ENCODE assay signal across 21 mouse cellular contexts in the genomic region with DNA sequence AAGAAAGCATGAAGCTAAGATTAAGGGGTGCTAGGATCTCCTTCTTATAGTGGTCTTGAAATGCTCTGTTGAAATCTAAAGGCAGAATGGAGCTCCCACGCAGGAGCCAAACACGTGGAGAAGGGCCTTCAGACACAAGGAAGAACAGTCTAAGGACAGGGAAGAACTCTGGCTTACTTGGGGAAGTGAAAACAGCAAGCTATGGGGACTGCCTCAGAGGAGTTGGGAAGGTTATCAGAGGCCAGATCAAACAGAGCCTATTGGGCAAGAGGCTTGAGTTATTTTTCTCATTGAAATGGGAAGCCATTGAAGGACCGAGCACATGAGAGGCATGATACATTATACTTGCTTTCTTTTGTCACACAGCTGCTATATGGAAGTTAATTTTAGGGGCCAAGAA.
DNase-seq lines count a peak whose midpoint lies in the region; ATAC-seq and TF ChIP-seq lines count a peak whose summit lies in the region.
"Had no signal": no experiment of that assay in that cellular context is flagged by ENCODE, and none has a peak within 500 bp of the region (broad histone marks: within the 10 kb centered on the region; RNA-seq: fewer than 3 reads in every experiment).

No protein-coding gene starts in this region.

- H3K4me2 ChIP-seq in liver, postnatal 0 days (ENCODE audit: low read depth, low read length), result no peak overlapping the region
- no peak overlapping the region for H3K4me2 ChIP-seq in liver, embryonic 12.5 days
- H3K4me2 ChIP-seq: heart, embryonic 13.5 days; hindbrain, embryonic 14.5 days; liver, embryonic 15.5 days; midbrain, embryonic 15.5 days had no signal

- no peaks in the 10 kb centered on the region for H3K36me3 ChIP-seq in liver, postnatal 0 days (replicated peaks; ENCODE audit: insufficient read depth, low read length)
- no peaks in the 10 kb centered on the region for H3K36me3 ChIP-seq in liver, embryonic 12.5 days
- H3K36me3 ChIP-seq: heart, embryonic 13.5 days; liver, embryonic 15.5 days; midbrain, embryonic 15.5 days had no signal

- H3K9me3 ChIP-seq in liver, postnatal 0 days (ENCODE audit: low read length), result no peaks in the 10 kb centered on the region
- no peaks in the 10 kb centered on the region for H3K9me3 ChIP-seq in liver, embryonic 12.5 days (replicated peaks)
- H3K9me3 ChIP-seq: heart, embryonic 13.5 days; liver, embryonic 15.5 days; midbrain, embryonic 15.5 days had no signal

- no peak overlapping the region for H3K27ac ChIP-seq in liver, postnatal 0 days (ENCODE audit: low read depth)
- H3K27ac ChIP-seq in liver, embryonic 12.5 days, result no peak overlapping the region
- H3K27ac ChIP-seq: heart, embryonic 13.5 days; hindbrain, embryonic 14.5 days; liver, embryonic 15.5 days; midbrain, embryonic 15.5 days; stomach, postnatal 0 days had no signal

- DNase-seq in layer of hippocampus, adult 11-12 months (ENCODE audit: low spot score), result peak; percentile 37
- DNase-seq in layer of hippocampus, adult 9-10 months (ENCODE audit: low spot score), result no peak
- DNase-seq in liver, postnatal 0 days, result no peak
- no peak for DNase-seq in frontal cortex, adult 2 months (ENCODE audit: extremely low spot score in 1 of 2, low spot score in 1 of 2)
- DNase-seq: adrenal gland, postnatal 25 days; B cell, adult 2 months; cerebellum, adult 9-10 months; gastrocnemius, postnatal 25 days; heart, postnatal 36 days; kidney, postnatal 36 days; right cerebral cortex, postnatal 25 days had no signal

- 61% methylated on average over 3 of the region's 3 CpGs for WGBS in liver, postnatal 0 days (ENCODE audit: insufficient replicate concordance)
- WGBS in liver, embryonic 12.5 days (ENCODE audit: insufficient replicate concordance), result 57% methylated on average over 3 of the region's 3 CpGs

- ATAC-seq in liver, postnatal 0 days, result peak; percentile 45; the same call in 1 of the 2 replicates
- no peak for ATAC-seq in liver, embryonic 12.5 days
- peak; percentile 96 for ATAC-seq in granulocyte monocyte progenitor cell, adult 5-6 weeks (replicated peaks; ENCODE audit: poor library complexity, severe bottlenecking)
- peak; percentile 45; the same call in 1 of the 2 replicates for ATAC-seq in monocyte, adult 5-6 weeks (replicated peaks; ENCODE audit: insufficient number of reproducible peaks, low FRiP score, low TSS enrichment, poor library complexity, severe bottlenecking)
- ATAC-seq: forebrain, embryonic 14.5 days; midbrain, embryonic 15.5 days had no signal

- no peak overlapping the region for H3K9ac ChIP-seq in liver, postnatal 0 days (replicated peaks)
- no peak overlapping the region for H3K9ac ChIP-seq in liver, embryonic 12.5 days
- H3K9ac ChIP-seq: heart, embryonic 13.5 days; hindbrain, embryonic 14.5 days; liver, embryonic 15.5 days; midbrain, embryonic 15.5 days had no signal

- TF ChIP-seq EP300 in liver, postnatal 0 days (IDR thresholded peaks at IDR 0.05; ENCODE audit: low read depth), result no peak

- H3K4me3 ChIP-seq in liver, postnatal 0 days (ENCODE audit: low read depth, low read length), result no peak overlapping the region
- H3K4me3 ChIP-seq in liver, embryonic 12.5 days, result no peak overlapping the region
- H3K4me3 ChIP-seq: heart, embryonic 13.5 days; liver, embryonic 15.5 days; megakaryocyte, embryonic 14.5 days; midbrain, embryonic 15.5 days had no signal

- H3K27me3 ChIP-seq in liver, postnatal 0 days (ENCODE audit: insufficient read depth, low read length), result no peaks in the 10 kb centered on the region
- no peaks in the 10 kb centered on the region for H3K27me3 ChIP-seq in liver, embryonic 12.5 days (replicated peaks)
- H3K27me3 ChIP-seq: heart, embryonic 13.5 days; liver, embryonic 15.5 days; megakaryocyte, embryonic 14.5 days; midbrain, embryonic 15.5 days had no signal

- peaks cover 4% of the 10 kb centered on the region; the same call in 1 of the 2 replicates for H3K4me1 ChIP-seq in liver, postnatal 0 days (ENCODE audit: insufficient read depth)
- no peaks in the 10 kb centered on the region for H3K4me1 ChIP-seq in liver, embryonic 12.5 days
- H3K4me1 ChIP-seq: heart, embryonic 13.5 days; liver, embryonic 15.5 days; megakaryocyte, embryonic 14.5 days; midbrain, embryonic 15.5 days had no signal

- no peak for TF ChIP-seq CTCF in liver, postnatal 0 days (IDR thresholded peaks at IDR 0.05; ENCODE audit: low read depth)
